In genomic region chr5:122372878-122373277, GRCm38 (mm10) we compare ENCODE assay signal across 8 mouse cellular contexts. TPM values are rescaled to one million over a fixed set of nuclear protein-coding genes. Genes with fewer than 3 reads are reported as not detected.
A peak's percentile ranks its signal among the peaks of the same experiment; 100 is the strongest.
DNase-seq lines count a peak whose midpoint lies in the region; ATAC-seq and TF ChIP-seq lines count a peak whose summit lies in the region.

No protein-coding gene starts in this region.

- 12% methylated on average over 5 of the region's 5 CpGs for WGBS in kidney, adult 2 months
- 3% methylated on average over 5 of the region's 5 CpGs for WGBS in bone marrow, adult 2 months
- WGBS in hindbrain, embryonic 11.5 days, result 7% methylated on average over 5 of the region's 5 CpGs
- WGBS in midbrain, embryonic 12.5 days, result 4% methylated on average over 5 of the region's 5 CpGs

- no peak; the same call in 1 of the 2 replicates for ATAC-seq in hindbrain, embryonic 11.5 days (ENCODE audit: low FRiP score)
- ATAC-seq in midbrain, embryonic 12.5 days (ENCODE audit: low FRiP score, low read depth), result no peak

- DNase-seq in kidney, adult 2 months, result no peak
- DNase-seq in kidney, adult 18-20 months, result no peak
- no peak for DNase-seq in hindbrain, embryonic 11.5 days (ENCODE audit: low spot score)
- DNase-seq in ovary, postnatal 36 days (ENCODE audit: low spot score), result no peak
- no peak for DNase-seq in layer of hippocampus, adult 11-12 months (ENCODE audit: low spot score)
- DNase-seq in cerebellum, postnatal 36 days, result no peak

- peak overlapping the region; percentile 68 for H3K9ac ChIP-seq in hindbrain, embryonic 11.5 days (ENCODE audit: low read depth, low read length)
- peak overlapping the region; percentile 69 for H3K9ac ChIP-seq in midbrain, embryonic 12.5 days (replicated peaks)

- no peaks in the 10 kb centered on the region for H3K4me1 ChIP-seq in kidney, adult 2 months (ENCODE audit: control insufficient read depth, insufficient read depth, low read length)
- H3K4me1 ChIP-seq in bone marrow, adult 2 months (ENCODE audit: control insufficient read depth, insufficient read depth, low read length), result no peaks in the 10 kb centered on the region
- no peaks in the 10 kb centered on the region; the same call in 1 of the 2 replicates for H3K4me1 ChIP-seq in hindbrain, embryonic 11.5 days (replicated peaks; ENCODE audit: control insufficient read depth, insufficient read depth, low read length)
- H3K4me1 ChIP-seq in midbrain, embryonic 12.5 days, result peaks cover 21% of the 10 kb centered on the region

- H3K9me3 ChIP-seq in hindbrain, embryonic 11.5 days (ENCODE audit: control insufficient read depth, low read length), result no peaks in the 10 kb centered on the region
- no peaks in the 10 kb centered on the region for H3K9me3 ChIP-seq in midbrain, embryonic 12.5 days

- peak overlapping the region; percentile 56 for H3K4me2 ChIP-seq in hindbrain, embryonic 11.5 days (replicated peaks; ENCODE audit: low read depth, low read length)
- H3K4me2 ChIP-seq in midbrain, embryonic 12.5 days (replicated peaks), result peak overlapping the region; percentile 73

- H3K27me3 ChIP-seq in kidney, adult 2 months (replicated peaks; ENCODE audit: control insufficient read depth, insufficient read depth, low read length), result no peaks in the 10 kb centered on the region
- no peaks in the 10 kb centered on the region for H3K27me3 ChIP-seq in hindbrain, embryonic 11.5 days (ENCODE audit: control insufficient read depth, insufficient read depth, low read length)
- H3K27me3 ChIP-seq in midbrain, embryonic 12.5 days, result no peaks in the 10 kb centered on the region

- peak overlapping the region; percentile 67; the same call in 1 of the 2 replicates for H3K27ac ChIP-seq in kidney, adult 2 months (ENCODE audit: insufficient read depth, low read depth, low read length)
- H3K27ac ChIP-seq in bone marrow, adult 2 months (ENCODE audit: control insufficient read depth, insufficient read depth, low read depth, low read length, poor library complexity), result peak overlapping the region; percentile 90
- H3K27ac ChIP-seq in hindbrain, embryonic 11.5 days (ENCODE audit: low read depth, low read length), result peak overlapping the region; percentile 95
- peak overlapping the region; percentile 98 for H3K27ac ChIP-seq in midbrain, embryonic 12.5 days (replicated peaks)

- no peak for TF ChIP-seq CTCF in kidney, adult 2 months (conservative IDR thresholded peaks at IDR 0.05; ENCODE audit: insufficient read depth, insufficient read length, low read depth, low read length)
- TF ChIP-seq CTCF in bone marrow, adult 2 months (IDR thresholded peaks at IDR 0.05; ENCODE audit: control insufficient read depth, insufficient read depth, low read length), result no peak

- peak overlapping the region; percentile 79 for H3K4me3 ChIP-seq in kidney, adult 2 months (ENCODE audit: insufficient read depth, low read depth, low read length)
- H3K4me3 ChIP-seq in bone marrow, adult 2 months (replicated peaks; ENCODE audit: control insufficient read depth, low read depth, low read length), result peak overlapping the region; percentile 94
- peak overlapping the region; percentile 70 for H3K4me3 ChIP-seq in hindbrain, embryonic 11.5 days (ENCODE audit: low read depth, low read length)
- H3K4me3 ChIP-seq in midbrain, embryonic 12.5 days, result peak overlapping the region; percentile 82

- H3K36me3 ChIP-seq in kidney, adult 2 months (ENCODE audit: control insufficient read depth, insufficient read depth, low read length), result no peaks in the 10 kb centered on the region
- peaks cover 4% of the 10 kb centered on the region; the same call in 1 of the 2 replicates for H3K36me3 ChIP-seq in hindbrain, embryonic 11.5 days (ENCODE audit: control insufficient read depth, insufficient read depth, low read length)
- peaks cover 38% of the 10 kb centered on the region for H3K36me3 ChIP-seq in midbrain, embryonic 12.5 days

- TF ChIP-seq POLR2A in kidney, adult 2 months (IDR thresholded peaks at IDR 0.05; ENCODE audit: low read depth, low read length), result no peak
- TF ChIP-seq POLR2A in bone marrow, adult 2 months (IDR thresholded peaks at IDR 0.05; ENCODE audit: borderline replicate concordance, control insufficient read depth, low read depth, low read length), result no peak

RNA-seq across cellular contexts. Expression of gene Fam216a, which starts 0.7 kb away (rescaled TPM):
- polyA plus RNA-seq in kidney, adult 2 months (2012; rRNA removed), result 20.7 and 20.8 TPM in 2 replicates
- polyA plus RNA-seq in bone marrow, adult 2 months (2011; ENCODE audit: insufficient read depth, insufficient read length, low replicate concordance, missing spikeins), result 14.6 and 16.4 TPM in 2 replicates
- 119 and 123 TPM in 2 replicates for polyA plus RNA-seq in hindbrain, embryonic 11.5 days (2014; fragmentation: Nextera tagmentation; extraction: Ambion mirVana)
- polyA plus RNA-seq in midbrain, embryonic 12.5 days (2016; fragmentation: Nextera tagmentation; extraction: Ambion mirVana), result 114 and 115 TPM in 2 replicates

RNA-seq across cellular contexts. Expression of gene Gpn3, which starts 1.2 kb away (rescaled TPM):
- polyA plus RNA-seq in kidney, adult 2 months (2012; rRNA removed), result 28.2 and 28.8 TPM in 2 replicates
- 12.9 and 16.1 TPM in 2 replicates for polyA plus RNA-seq in bone marrow, adult 2 months (2011; ENCODE audit: insufficient read depth, insufficient read length, low replicate concordance, missing spikeins)
- 63.5 and 68.1 TPM in 2 replicates for polyA plus RNA-seq in hindbrain, embryonic 11.5 days (2014; fragmentation: Nextera tagmentation; extraction: Ambion mirVana)
- 56.5 and 58.2 TPM in 2 replicates for polyA plus RNA-seq in midbrain, embryonic 12.5 days (2016; fragmentation: Nextera tagmentation; extraction: Ambion mirVana)

RNA-seq across cellular contexts. Expression of gene Vps29, which starts 18.7 kb away (rescaled TPM):
- polyA plus RNA-seq in kidney, adult 2 months (2012; rRNA removed), result 111 and 133 TPM in 2 replicates
- 32.0 and 34.8 TPM in 2 replicates for polyA plus RNA-seq in bone marrow, adult 2 months (2011; ENCODE audit: insufficient read depth, insufficient read length, low replicate concordance, missing spikeins)
- 220 and 231 TPM in 2 replicates for polyA plus RNA-seq in hindbrain, embryonic 11.5 days (2014; fragmentation: Nextera tagmentation; extraction: Ambion mirVana)
- 208 TPM in 2 replicates for polyA plus RNA-seq in midbrain, embryonic 12.5 days (2016; fragmentation: Nextera tagmentation; extraction: Ambion mirVana)

RNA-seq across cellular contexts. Expression of gene Arpc3, which starts 18.8 kb away (rescaled TPM):
- 141 and 195 TPM in 2 replicates for polyA plus RNA-seq in kidney, adult 2 months (2012; rRNA removed)
- polyA plus RNA-seq in bone marrow, adult 2 months (2011; ENCODE audit: insufficient read depth, insufficient read length, low replicate concordance, missing spikeins), result 280 and 397 TPM in 2 replicates
- 53.8 and 68.9 TPM in 2 replicates for polyA plus RNA-seq in hindbrain, embryonic 11.5 days (2014; fragmentation: Nextera tagmentation; extraction: Ambion mirVana)
- polyA plus RNA-seq in midbrain, embryonic 12.5 days (2016; fragmentation: Nextera tagmentation; extraction: Ambion mirVana), result 117 and 118 TPM in 2 replicates

RNA-seq across cellular contexts. Expression of gene Rad9b, which starts 18.8 kb away (rescaled TPM):
- 4.2 and 4.5 TPM in 2 replicates for polyA plus RNA-seq in kidney, adult 2 months (2012; rRNA removed)
- 2.1 and 4.1 TPM in 2 replicates for polyA plus RNA-seq in bone marrow, adult 2 months (2011; ENCODE audit: insufficient read depth, insufficient read length, low replicate concordance, missing spikeins)
- polyA plus RNA-seq in hindbrain, embryonic 11.5 days (2014; fragmentation: Nextera tagmentation; extraction: Ambion mirVana), result 7.4 and 10.7 TPM in 2 replicates
- polyA plus RNA-seq in midbrain, embryonic 12.5 days (2016; fragmentation: Nextera tagmentation; extraction: Ambion mirVana), result 15.7 and 16.6 TPM in 2 replicates
